Mouse (Mus musculus) heart, postnatal 14 days (tissue): ENCODE measurements around the gene L3hypdh. TPM values are rescaled to one million over a fixed set of nuclear protein-coding genes. Genes with fewer than 3 reads are reported as not detected.

Experiments used
- DNase-seq, 2 experiments: peaks; one replicate each; pipeline ENCODE4 v3.0.0; 2021 to 2022
- intact Hi-C: fragments of 180-260 bp; cut with DNase I; formaldehyde crosslinking; loops from one replicate; pipeline ENCODE4 v1.15.1; 2025
- long read RNA-seq, 2 experiments: library from polyadenylated mRNA; stranded (forward); transcript quantifications; one replicate each; pipeline ENCODE4 v2.0.0; 2021
- total RNA-seq, 2 experiments: library from RNA; stranded (reverse); gene quantifications; 2 replicates each; pipeline ENCODE4 v1.2.3; 2021

The L3hypdh gene
- total RNA-seq, result 1 to 10 TPM; 8.3 to 8.6 TPM
- long read RNA-seq, experiment 1, transcript L3hypdh-201 (5 exons, 1,831 nt), result major isoform, 31 of 31 reads
- long read RNA-seq, experiment 1, partial matches to known transcripts, result 0 of 31 reads
- long read RNA-seq, experiment 1, other reads (novel, unspliced or antisense), result 0 of 31 reads
- long read RNA-seq, experiment 2, transcript L3hypdh-201 (5 exons, 1,831 nt), result major isoform, 26 of 27 reads
- long read RNA-seq, experiment 2, partial matches to known transcripts, result 0 of 27 reads
- long read RNA-seq, experiment 2, other reads (novel, unspliced or antisense), result 1 of 27 reads

- peak; percentile 99 to 100 for DNase-seq
- intact Hi-C loops, result loop anchor here (10.0 kb wide), 1 partner anchor 449 kb away; the partner anchor contains the start of gene Pcnx4
These were observed at the start of gene L3hypdh, which contains the start of gene Jkamp for GRCm38 (mm10) chr12:72085329-72086165. Gene L3hypdh (minus strand): TSS chr12:72085439. Gene Jkamp (plus strand): TSS chr12:72085589.

- intact Hi-C loops, result no loop called here
- DNase-seq, result no peak
These were observed 44.0 kb upstream of the L3hypdh start for GRCm38 (mm10) chr12:72129203-72129602.

- DNase-seq, result peak in 1 of 2 experiments; percentile 10
- intact Hi-C loops, result no loop called here
These were observed 30.6 kb upstream of the L3hypdh start for GRCm38 (mm10) chr12:72115686-72116345.

GRCm38 (mm10) chr12:72115126-72115525 is 29.9 kb upstream of the L3hypdh start:
- intact Hi-C loops, result no loop called here
- peak; percentile 16 to 19 for DNase-seq

- intact Hi-C loops, result loop anchor here (2.0 kb wide), 2 partner anchors 138 to 322 kb away; no protein-coding TSS in a partner anchor
- peak; percentile 67 to 78 for DNase-seq
These were observed 19.5 kb upstream of the L3hypdh start for GRCm38 (mm10) chr12:72104525-72105281.

GRCm38 (mm10) chr12:72104027-72104426 is 18.8 kb upstream of the L3hypdh start:
- DNase-seq, result no peak
- intact Hi-C loops, result loop anchor here (2.0 kb wide), 2 partner anchors 139 to 323 kb away; no protein-coding TSS in a partner anchor

GRCm38 (mm10) chr12:72102776-72103175 is 17.5 kb upstream of the L3hypdh start:
- intact Hi-C loops, result no loop called here
- no peak for DNase-seq

GRCm38 (mm10) chr12:72096966-72097365 is 11.7 kb upstream of the L3hypdh start:
- intact Hi-C loops, result no loop called here
- no peak for DNase-seq

- no peak for DNase-seq
- intact Hi-C loops, result loop anchor here (10.0 kb wide), 1 partner anchor 445 kb away; the partner anchor contains the start of gene Pcnx4
These were observed 4.6 kb upstream of the L3hypdh start for GRCm38 (mm10) chr12:72089802-72090201.

- intact Hi-C loops, result loop anchor here (10.0 kb wide), 1 partner anchor 449 kb away; the partner anchor contains the start of gene Pcnx4
- peak in 1 of 2 experiments; percentile 12 for DNase-seq
These were observed 1.1 kb upstream of the L3hypdh start for GRCm38 (mm10) chr12:72086166-72086825.

- intact Hi-C loops, result loop anchor here (10.0 kb wide), 1 partner anchor 450 kb away; the partner anchor contains the start of gene Pcnx4
- no peak for DNase-seq
These were observed 263 bp downstream of the L3hypdh start for GRCm38 (mm10) chr12:72085024-72085328.

- intact Hi-C loops, result loop anchor here (10.0 kb wide), 1 partner anchor 450 kb away; the partner anchor contains the start of gene Pcnx4
- DNase-seq, result peak in 1 of 2 experiments; percentile 70
These were observed 797 bp downstream of the L3hypdh start for GRCm38 (mm10) chr12:72084261-72085023.

GRCm38 (mm10) chr12:72083265-72083664 is 2.0 kb downstream of the L3hypdh start:
- no peak for DNase-seq
- intact Hi-C loops, result loop anchor here (10.0 kb wide), 1 partner anchor 452 kb away; the partner anchor contains the start of gene Pcnx4

- DNase-seq, result peak; percentile 15 to 41
- intact Hi-C loops, result loop anchor here (10.0 kb wide), 1 partner anchor 452 kb away; the partner anchor contains the start of gene Pcnx4
These were observed 2.9 kb downstream of the L3hypdh start for GRCm38 (mm10) chr12:72082370-72082769.

- intact Hi-C loops, result loop anchor here (10.0 kb wide), 1 partner anchor 453 kb away; the partner anchor contains the start of gene Pcnx4
- DNase-seq, result no peak
These were observed 3.3 kb downstream of the L3hypdh start for GRCm38 (mm10) chr12:72081961-72082360.

- DNase-seq, result no peak
- intact Hi-C loops, result no loop called here
These were observed 7.0 kb downstream of the L3hypdh start for GRCm38 (mm10) chr12:72078248-72078647.

GRCm38 (mm10) chr12:72070327-72071269 is 14.6 kb downstream of the L3hypdh start, which contains the start of gene Gpr135:
Gene Gpr135 (minus strand): TSS chr12:72071125.
- intact Hi-C loops, result no loop called here
- peak; percentile 89 to 90 for DNase-seq
